Mouse (Mus musculus): ENCODE measurements around the gene Mylk.

Mylk gene

DNA sequence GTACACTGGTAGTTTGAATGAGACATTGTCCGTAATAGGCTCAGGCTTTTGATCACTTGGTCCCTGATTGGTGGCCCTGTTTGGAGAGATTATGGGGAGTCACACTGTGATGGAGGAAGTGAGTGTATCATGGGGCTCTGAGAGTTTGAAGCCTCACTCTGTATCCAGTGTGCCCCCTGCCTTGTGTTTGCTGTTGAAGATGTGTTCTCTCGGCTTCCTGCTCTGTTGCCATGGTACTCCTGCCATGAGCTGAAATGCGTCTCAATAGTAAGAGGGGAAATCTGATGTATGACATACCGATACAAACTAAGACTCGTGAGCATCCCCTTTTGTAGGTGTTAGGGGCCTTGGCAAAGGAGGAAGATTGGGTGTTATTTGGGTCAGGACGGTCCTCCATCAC, 99.8 kb downstream of the Mylk start:
- in situ Hi-C loops (cut with MseI, MboI) = no loop called here

GRCm38 (mm10) chr16:34847638-34848037, 102.6 kb downstream of the Mylk start:
- in situ Hi-C loops (cut with MseI, MboI) = no loop called here

DNA sequence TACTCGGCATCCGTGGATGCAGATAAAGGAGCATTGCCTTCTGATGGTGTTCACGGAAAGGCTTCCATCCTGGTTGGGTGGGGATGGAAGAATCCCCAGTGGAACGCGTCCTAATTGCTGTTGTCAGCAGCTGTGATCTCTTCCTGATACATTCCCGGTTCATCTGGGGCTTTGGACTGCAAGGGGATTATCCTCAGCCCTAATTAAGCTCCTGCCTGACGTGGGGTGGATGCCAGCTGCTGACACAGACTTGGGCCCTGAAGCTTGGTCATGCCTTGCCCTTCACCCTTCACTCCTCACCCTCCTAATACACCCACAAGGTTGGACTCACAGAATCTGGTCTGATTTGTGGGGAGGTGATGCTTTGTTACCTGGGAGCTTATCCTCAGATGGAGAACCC, 109.1 kb downstream of the Mylk start:
- in situ Hi-C loops (cut with MseI, MboI) = no loop called here

- in situ Hi-C loops (cut with MseI, MboI) = no loop called here
These were observed 110.1 kb downstream of the Mylk start for GRCm38 (mm10) chr16:34855136-34855535.

GRCm38 (mm10) chr16:34855751-34856150, 110.7 kb downstream of the Mylk start:
- in situ Hi-C loops (cut with MseI, MboI) = no loop called here

DNA sequence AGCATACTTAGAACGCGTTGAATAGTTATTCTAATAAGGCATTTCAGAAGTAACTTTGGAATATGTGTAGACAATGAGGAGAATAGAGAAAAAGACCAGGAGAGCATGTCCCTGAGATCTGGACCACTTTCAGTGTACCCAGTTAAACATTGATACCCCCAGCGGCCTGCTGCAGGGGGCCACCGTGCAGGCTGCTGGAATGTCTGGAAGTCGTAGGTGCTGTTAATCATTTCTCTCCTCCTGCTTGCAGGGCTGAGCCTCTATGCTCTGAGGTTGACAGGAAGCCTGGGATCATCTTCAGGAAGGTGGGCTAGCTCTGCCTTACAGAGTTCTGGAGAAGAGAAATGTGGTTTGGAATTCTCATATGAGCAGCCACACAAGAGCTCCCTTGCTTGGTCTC, 112.6 kb downstream of the Mylk start:
- in situ Hi-C loops (cut with MseI, MboI) = no loop called here

DNA sequence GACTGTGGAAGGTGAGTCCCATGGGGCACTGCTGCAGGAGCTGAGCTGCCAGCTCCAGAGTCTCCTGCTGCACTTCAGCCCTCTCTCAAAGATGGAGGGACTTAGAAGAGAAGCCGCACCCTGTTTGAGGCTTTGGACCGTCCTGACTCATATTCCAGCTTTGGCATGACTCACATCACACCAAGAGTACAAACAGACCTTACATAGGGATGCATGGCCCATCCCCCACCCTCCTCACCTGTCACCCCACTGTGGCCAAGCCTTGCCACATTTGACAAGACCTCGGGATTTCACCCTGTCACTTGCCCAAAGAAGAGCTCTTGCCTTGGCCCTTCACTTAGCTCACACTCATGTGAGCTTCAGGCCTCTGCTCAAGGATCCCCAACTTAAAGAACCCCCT, 115.8 kb downstream of the Mylk start:
- in situ Hi-C loops (cut with MseI, MboI) = no loop called here

DNA sequence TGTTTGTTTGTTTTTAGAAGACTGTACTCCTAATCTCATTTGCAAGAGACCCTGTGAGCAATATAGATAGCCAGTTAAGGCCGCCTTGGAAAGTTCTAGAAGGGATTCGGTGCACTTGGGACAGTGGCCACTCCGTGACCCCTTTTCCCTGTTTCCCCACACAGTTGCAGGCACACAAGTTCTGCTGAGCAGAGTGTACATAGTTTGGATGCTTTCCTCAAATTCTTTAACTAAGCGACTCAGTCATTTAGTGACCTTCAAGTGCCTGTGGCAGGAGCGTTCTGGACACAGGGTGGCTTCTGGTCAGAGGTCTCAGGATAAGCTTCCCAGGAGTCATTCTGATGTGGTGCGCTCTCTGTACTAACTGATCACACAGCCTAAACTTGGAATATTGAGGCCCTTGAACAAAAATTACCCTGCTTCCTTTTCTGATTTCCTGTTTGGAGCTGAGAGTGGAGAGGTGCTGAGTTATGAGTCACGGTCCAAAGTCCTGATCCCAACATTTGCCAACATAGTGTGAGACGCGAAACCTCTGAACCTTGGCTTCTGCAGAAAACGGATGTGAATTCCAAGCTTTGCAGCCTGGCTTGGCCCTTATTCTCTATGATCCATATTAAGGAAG, 116.8 kb downstream of the Mylk start:
- in situ Hi-C loops (cut with MseI, MboI) = no loop called here

GRCm38 (mm10) chr16:34865373-34865772, 120.4 kb downstream of the Mylk start:
- in situ Hi-C loops (cut with MseI, MboI) = no loop called here

DNA sequence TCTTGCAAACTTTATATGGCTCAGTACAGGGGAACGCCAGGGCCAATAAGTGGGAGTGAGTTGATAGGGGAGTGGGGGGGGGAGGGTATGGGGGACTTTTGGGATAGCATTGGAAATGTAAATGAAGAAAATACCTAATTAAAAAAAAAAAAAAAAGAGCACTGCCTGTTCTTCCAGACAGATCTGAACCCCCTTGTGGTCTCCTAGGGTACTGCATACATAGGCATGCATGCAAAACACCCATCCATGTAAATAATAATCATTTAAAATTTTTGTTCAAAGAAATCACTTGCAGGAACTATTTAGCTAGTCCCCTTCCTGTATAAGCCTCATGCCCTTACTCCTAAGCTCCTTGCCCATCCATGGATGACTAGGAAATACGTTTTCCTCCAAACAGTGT, 122.2 kb downstream of the Mylk start:
- in situ Hi-C loops (cut with MseI, MboI) = no loop called here

GRCm38 (mm10) chr16:34880031-34880778, 135.2 kb downstream of the Mylk start:
- in situ Hi-C loops (cut with MseI, MboI) = no loop called here

DNA sequence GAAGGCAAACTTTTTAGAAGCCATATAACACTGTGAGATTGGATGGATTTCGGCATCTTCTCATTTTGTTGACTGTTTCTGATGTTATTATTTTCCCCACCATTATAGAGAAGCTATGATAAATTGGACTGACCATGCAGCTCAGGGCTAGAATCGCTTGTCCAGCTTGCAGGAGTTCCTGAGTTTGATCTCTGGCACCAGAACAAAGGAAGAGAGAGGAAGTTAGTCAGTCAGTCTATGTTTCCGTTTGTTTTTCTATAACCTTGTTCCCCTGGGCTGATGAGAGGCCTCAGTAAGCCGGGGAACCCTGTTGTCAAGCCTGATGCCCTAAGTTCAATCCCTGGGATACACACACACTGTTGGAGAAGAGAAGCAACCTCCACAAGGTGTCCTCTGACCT, 135.8 kb downstream of the Mylk start:
- in situ Hi-C loops (cut with MseI, MboI) = no loop called here

- in situ Hi-C loops (cut with MseI, MboI) = no loop called here
These were observed 142.0 kb downstream of the Mylk start for GRCm38 (mm10) chr16:34887037-34887436.

- in situ Hi-C loops (cut with MseI, MboI) = no loop called here
These were observed 149.0 kb downstream of the Mylk start for GRCm38 (mm10) chr16:34894016-34894415.

GRCm38 (mm10) chr16:34895916-34896315, 150.9 kb downstream of the Mylk start:
- in situ Hi-C loops (cut with MseI, MboI) = no loop called here

- in situ Hi-C loops (cut with MseI, MboI) = no loop called here
These were observed 152.0 kb downstream of the Mylk start for GRCm38 (mm10) chr16:34896996-34897395.

GRCm38 (mm10) chr16:34898057-34898789, 153.2 kb downstream of the Mylk start:
- in situ Hi-C loops (cut with MseI, MboI) = no loop called here

GRCm38 (mm10) chr16:34899071-34899808, 154.2 kb downstream of the Mylk start:
- in situ Hi-C loops (cut with MseI, MboI) = no loop called here

DNA sequence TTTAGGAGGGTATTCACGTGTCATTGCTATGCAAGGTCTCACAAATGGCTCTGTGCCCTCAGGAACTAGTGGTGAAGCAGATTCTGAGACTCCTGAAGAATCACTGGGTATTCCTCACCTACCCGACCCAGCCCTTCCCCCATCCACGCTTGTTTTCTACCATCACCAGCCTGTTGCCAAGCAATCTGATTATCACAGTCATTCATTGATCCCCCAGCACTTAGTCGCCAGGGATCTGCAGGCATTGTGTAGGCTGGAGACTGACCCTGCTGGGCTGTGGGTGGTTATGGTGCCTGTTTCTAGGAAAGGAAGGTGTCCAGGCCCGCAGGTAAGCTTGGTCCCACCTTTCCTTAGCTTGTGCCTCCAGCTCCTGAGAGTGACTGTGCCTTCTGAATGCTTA, 155.0 kb downstream of the Mylk start:
- in situ Hi-C loops (cut with MseI, MboI) = loop anchor here in 1 of 2 experiments (5.0 kb wide), 1 partner anchor 67 kb away; no protein-coding TSS in a partner anchor

DNA sequence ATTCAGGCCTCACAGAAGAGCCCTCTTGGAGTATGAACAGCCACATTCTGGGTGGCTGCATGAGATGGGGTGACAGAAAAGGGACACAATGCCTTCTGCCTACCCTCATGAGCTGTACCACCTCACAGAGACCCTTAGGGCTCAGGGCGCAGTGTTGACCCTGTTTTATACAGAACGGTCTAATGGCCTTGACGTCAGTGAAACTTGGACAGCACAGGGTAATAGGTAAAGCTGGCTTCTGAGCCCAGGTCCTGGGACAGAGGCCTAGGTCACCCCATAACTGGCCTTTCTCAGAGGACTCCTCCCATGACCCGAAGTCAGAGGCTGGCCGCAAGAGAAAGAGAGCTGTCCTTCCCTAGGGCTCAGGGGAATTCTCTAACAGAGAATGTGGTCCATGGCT, 155.5 kb downstream of the Mylk start:
- in situ Hi-C loops (cut with MseI, MboI) = loop anchor here in 1 of 2 experiments (5.0 kb wide), 1 partner anchor 67 kb away; no protein-coding TSS in a partner anchor

DNA sequence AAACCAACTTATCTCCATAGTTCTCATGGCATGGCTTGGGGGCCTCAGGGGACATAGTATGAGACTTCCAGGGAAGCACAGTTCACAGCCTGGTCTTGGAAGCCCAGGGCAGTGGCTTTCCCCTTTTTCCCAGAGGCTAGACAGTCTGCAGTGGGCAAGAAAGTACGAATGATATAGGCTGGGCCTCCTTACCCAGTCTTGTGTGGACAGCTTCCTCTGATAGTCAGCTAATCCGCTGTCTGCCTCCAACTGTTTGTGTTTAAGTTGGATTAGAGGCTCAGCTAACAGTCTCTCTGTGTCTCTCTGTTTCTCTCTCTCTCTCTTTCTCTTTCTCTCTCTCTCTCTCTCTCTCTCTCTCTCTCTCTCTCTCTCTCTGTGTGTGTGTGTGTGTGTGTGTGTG, 156.0 kb downstream of the Mylk start:
- in situ Hi-C loops (cut with MseI, MboI) = loop anchor here in 1 of 2 experiments (5.0 kb wide), 1 partner anchor 66 kb away; no protein-coding TSS in a partner anchor

Measured in mouse trophoblast stem cell (cell line).